Mouse (Mus musculus): ENCODE results near the gene Cep44. TPM values are rescaled to one million over a fixed set of nuclear protein-coding genes. Genes with fewer than 3 reads are reported as not detected.

The Cep44 gene
- polyA plus RNA-seq, 1 experiment from 2014 or later, result 40.0 TPM

DNA sequence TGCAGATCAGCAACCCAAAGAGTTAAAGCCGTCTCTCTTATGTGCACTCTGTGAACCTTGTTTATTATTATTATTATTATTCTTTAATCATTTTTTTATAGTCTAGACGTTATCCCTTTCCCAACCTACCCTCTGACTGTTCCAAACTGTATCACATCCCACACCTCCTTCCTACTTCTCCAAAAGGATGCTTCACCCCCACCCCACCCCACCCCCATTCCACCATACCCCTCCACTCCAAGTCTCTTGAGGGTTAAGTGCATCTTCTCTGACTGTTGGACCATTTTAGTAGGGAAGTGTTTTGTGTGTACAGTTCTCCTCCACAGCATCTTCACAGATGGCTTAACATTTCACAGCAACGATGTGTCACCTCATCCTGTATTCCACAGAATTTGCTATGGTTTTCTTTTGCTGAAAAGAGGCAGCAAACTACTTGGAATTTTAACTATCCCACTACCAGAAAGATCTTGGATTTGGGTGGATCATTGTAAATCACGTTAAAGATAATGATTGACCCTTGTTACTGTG, 41.8 kb downstream of the Cep44 start:
- Histone ChIP-seq H3K27me3 (ENCODE audit: control insufficient read depth, insufficient read depth, low read length) (no peaks in the 10 kb centered on the region), H3K36me3 (ENCODE audit: control insufficient read depth, insufficient read depth, low read length) (no peaks in the 10 kb centered on the region), H3K4me1 (ENCODE audit: control insufficient read depth, insufficient read depth, low read length) (no peaks in the 10 kb centered on the region), H3K9me3 (ENCODE audit: control insufficient read depth, low read length) (no peaks in the 10 kb centered on the region), H3K27ac (ENCODE audit: low read depth, low read length) (no peak overlapping the region), H3K4me3 (ENCODE audit: low read depth, low read length) (no peak overlapping the region), H3K4me2 (no peak overlapping the region), H3K9ac (ENCODE audit: low read length) (no peak overlapping the region)
- no peak for DNase-seq (ENCODE audit: low spot score, missing footprints)
- ATAC-seq (ENCODE audit: low FRiP score), result no peak
- WGBS, result 75% methylated on average over 4 of the region's 4 CpGs

DNA sequence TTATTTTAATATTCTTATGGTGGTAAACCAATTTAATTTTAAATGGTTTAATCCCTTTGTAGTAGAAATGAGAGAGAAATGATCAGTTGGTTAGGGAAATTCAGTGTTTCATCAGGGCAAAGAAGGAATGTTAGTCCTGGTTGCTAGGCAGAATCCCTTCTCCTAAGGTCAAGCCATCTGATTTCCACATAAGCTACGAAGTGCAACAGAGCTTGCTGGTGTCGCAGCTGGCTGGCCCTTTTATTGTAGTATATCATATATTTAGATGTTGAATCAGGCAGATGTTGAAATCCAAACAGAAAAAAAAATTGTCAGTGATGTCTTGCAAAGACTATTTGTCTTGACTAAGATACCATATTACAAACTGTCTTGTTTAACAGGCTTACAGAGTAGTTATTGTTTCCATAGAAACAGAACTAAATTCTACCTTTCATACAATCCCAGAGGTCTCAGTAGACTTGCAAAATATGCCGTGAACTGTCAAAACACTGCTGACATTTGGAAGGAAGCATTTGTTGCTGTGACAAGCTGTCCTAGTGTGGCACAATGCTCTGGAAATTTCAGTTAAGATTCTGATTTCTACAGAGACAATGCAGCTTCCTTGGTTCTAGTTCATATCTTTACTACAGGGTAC, 42.4 kb downstream of the Cep44 start:
- 66% methylated on average over 3 of the region's 3 CpGs for WGBS
- H3K4me3 ChIP-seq (ENCODE audit: low read depth, low read length), result no peak overlapping the region
- H3K36me3 ChIP-seq (ENCODE audit: control insufficient read depth, insufficient read depth, low read length), result no peaks in the 10 kb centered on the region
- H3K4me1 ChIP-seq (ENCODE audit: control insufficient read depth, insufficient read depth, low read length), result no peaks in the 10 kb centered on the region
- no peak overlapping the region for H3K4me2 ChIP-seq
- ATAC-seq (ENCODE audit: low FRiP score) (no peak), DNase-seq (ENCODE audit: low spot score, missing footprints) (no peak)
- no peaks in the 10 kb centered on the region for H3K27me3 ChIP-seq (ENCODE audit: control insufficient read depth, insufficient read depth, low read length)
- H3K9ac ChIP-seq (ENCODE audit: low read length), result no peak overlapping the region
- no peak overlapping the region for H3K27ac ChIP-seq (ENCODE audit: low read depth, low read length)
- no peaks in the 10 kb centered on the region for H3K9me3 ChIP-seq (ENCODE audit: control insufficient read depth, low read length)

DNA sequence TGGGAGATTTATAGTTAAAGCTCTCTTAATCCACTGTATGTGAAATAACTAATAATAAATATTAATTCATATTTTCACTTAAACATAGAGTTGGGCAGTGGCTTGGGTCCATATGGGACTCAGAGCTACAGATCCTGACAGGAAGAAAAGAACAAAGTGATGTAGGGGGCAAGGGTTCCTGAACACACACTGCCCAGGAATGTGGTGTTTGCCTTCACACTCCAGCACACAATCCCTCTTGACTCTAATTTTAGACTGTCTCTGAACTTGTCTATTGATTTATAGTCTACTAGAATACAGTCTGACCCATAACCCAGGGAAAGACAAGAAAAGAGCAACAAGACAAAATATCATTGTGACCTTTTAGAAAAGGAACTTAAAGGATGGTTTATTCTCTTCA, 48.9 kb downstream of the Cep44 start:
- ATAC-seq (ENCODE audit: low FRiP score) (no peak), DNase-seq (ENCODE audit: low spot score, missing footprints) (no peak)
- no peaks in the 10 kb centered on the region for H3K27me3 ChIP-seq (ENCODE audit: control insufficient read depth, insufficient read depth, low read length)
- no peaks in the 10 kb centered on the region for H3K4me1 ChIP-seq (ENCODE audit: control insufficient read depth, insufficient read depth, low read length)
- no peak overlapping the region for H3K27ac ChIP-seq (ENCODE audit: low read depth, low read length)
- no peak overlapping the region for H3K4me2 ChIP-seq
- no peaks in the 10 kb centered on the region for H3K9me3 ChIP-seq (ENCODE audit: control insufficient read depth, low read length)
- no peaks in the 10 kb centered on the region for H3K36me3 ChIP-seq (ENCODE audit: control insufficient read depth, insufficient read depth, low read length)
- H3K4me3 ChIP-seq (ENCODE audit: low read depth, low read length), result no peak overlapping the region
- no peak overlapping the region for H3K9ac ChIP-seq (ENCODE audit: low read length)

DNA sequence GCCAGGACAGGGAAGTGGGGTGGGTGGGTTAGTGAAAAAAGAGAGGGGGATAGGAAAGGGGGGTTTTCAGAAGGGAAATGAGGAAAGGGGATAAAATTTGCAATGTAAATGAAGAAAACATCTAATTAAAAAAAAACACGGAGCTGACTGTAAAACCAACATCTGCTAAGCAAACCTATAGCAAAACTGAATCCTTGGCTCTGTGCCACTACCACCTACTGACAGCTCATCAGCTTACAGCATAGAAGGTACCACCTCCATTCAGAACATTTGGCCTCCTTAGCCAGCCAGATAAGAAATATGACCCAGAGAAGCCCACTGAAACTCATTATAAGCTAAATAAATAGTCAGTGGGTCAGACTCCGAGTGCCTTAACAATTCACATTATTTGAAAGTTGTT, 61.4 kb downstream of the Cep44 start:
- no peak overlapping the region for H3K9ac ChIP-seq (ENCODE audit: low read length)
- ATAC-seq (ENCODE audit: low FRiP score) (no peak), DNase-seq (ENCODE audit: low spot score, missing footprints) (no peak)
- no peak overlapping the region for H3K4me2 ChIP-seq
- no peak overlapping the region for H3K27ac ChIP-seq (ENCODE audit: low read depth, low read length)
- H3K4me3 ChIP-seq (ENCODE audit: low read depth, low read length), result no peak overlapping the region
- H3K9me3 ChIP-seq (ENCODE audit: control insufficient read depth, low read length), result no peaks in the 10 kb centered on the region
- no peaks in the 10 kb centered on the region for H3K27me3 ChIP-seq (ENCODE audit: control insufficient read depth, insufficient read depth, low read length)
- WGBS, result 57% methylated on average over 2 of the region's 2 CpGs
- H3K36me3 ChIP-seq (ENCODE audit: control insufficient read depth, insufficient read depth, low read length), result no peaks in the 10 kb centered on the region
- no peaks in the 10 kb centered on the region for H3K4me1 ChIP-seq (ENCODE audit: control insufficient read depth, insufficient read depth, low read length)

DNA sequence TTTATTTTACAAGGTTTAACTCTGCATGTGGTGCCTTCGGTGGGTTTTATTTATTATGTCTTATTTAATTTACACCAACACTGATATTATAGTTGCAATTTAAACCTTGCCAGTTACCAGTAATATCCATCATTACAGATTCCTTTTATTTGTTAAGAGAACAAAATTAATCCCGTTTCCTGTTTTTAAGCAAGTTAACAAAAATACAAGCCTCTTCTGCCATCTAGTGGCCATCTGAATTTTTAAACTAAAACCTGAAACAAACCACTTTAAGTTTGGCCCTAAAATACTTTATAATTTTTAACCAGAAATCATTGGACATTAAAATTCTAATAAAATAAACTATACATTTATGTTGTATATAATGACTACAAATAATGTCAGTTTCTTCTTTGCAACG, 64.8 kb downstream of the Cep44 start:
- Histone ChIP-seq H3K4me1 (ENCODE audit: control insufficient read depth, insufficient read depth, low read length) (no peaks in the 10 kb centered on the region), H3K9ac (ENCODE audit: low read length) (no peak overlapping the region), H3K9me3 (ENCODE audit: control insufficient read depth, low read length) (no peaks in the 10 kb centered on the region), H3K4me3 (ENCODE audit: low read depth, low read length) (no peak overlapping the region), H3K36me3 (ENCODE audit: control insufficient read depth, insufficient read depth, low read length) (no peaks in the 10 kb centered on the region), H3K4me2 (no peak overlapping the region), H3K27ac (ENCODE audit: low read depth, low read length) (no peak overlapping the region), H3K27me3 (ENCODE audit: control insufficient read depth, insufficient read depth, low read length) (no peaks in the 10 kb centered on the region)
- DNase-seq (ENCODE audit: low spot score, missing footprints), result peak; percentile 89
- WGBS, result 43% methylated on average over 3 of the region's 3 CpGs
- ATAC-seq (ENCODE audit: low FRiP score), result no peak

Small RNA genes lying within 50 kb of the gene (microRNA-seq; reads per million reads assigned to microRNA genes)
- not detected for gene Gm25992

Other genes starting within 250 kb of the Cep44 start
- 40.7 and 44.0 TPM in 2 replicates for gene Fbxo8, start within 50 bp of the Cep44 start, polyA plus RNA-seq (2014; fragmentation: Nextera tagmentation; extraction: Ambion mirVana)

All from midbrain, embryonic 11.5 days (tissue).